8 mouse cellular contexts compared by ENCODE assay signal in the genomic region with DNA sequence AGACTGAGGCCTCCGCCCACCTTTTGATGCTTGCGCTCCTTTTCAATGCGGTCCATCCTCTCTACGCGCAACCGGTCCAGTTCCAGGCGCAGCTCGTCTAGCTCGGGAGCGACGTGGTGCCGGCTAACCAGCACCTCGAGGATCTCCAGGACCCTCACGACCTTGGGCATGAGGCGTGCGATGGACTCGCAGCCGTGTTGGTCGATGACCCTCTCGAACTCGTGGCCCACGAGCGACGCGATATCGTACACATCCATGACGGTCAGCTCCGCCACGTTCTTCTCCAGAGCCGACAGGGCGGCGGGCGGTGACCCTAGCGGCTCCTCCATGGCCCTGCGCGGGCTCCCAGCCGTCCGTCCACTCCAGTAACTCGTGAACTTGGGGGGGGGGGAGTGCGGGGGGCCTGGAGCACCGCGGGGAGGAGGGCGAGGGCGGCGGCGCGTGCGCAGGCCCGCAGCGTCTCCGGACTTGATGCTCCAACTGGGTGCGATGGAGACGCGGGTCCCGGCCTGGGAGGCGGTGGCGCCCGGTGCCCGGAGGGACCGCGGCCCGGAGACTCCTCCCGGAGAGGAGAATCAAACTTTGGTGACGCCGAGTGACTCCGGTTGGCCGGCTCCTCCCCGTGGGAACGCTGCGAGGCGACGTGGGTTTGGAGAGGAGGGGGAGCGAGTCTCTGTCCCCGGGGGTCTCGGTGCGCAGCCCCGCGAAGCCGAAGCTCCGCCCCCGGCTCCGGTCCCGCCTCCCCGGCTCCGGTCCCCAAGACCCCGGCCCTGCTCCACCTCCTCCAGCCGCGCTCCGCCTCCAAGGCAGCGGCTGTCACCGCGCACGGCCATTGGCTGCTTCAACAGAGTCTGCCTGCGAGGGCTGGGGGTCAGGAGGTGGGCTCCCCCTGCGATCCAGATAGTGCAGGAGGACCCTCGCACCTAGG. TPM values are rescaled to one million over a fixed set of nuclear protein-coding genes. Genes with fewer than 3 reads are reported as not detected.
A peak's percentile ranks its signal among the peaks of the same experiment; 100 is the strongest.
DNase-seq lines count a peak whose midpoint lies in the region; ATAC-seq lines count a peak whose summit lies in the region.

TSS of gene Rilpl1 (minus strand) at position 737 of the 928 bp plus-strand sequence.

- peak; percentile 49 to 55 for DNase-seq in B cell, adult 2 months
- peak; percentile 89 to 94 for DNase-seq in adrenal gland, postnatal 36 days
- peak; percentile 88 for DNase-seq in neural tube, embryonic 10.5 days (ENCODE audit: extremely low spot score, low spot score)
- peak; percentile 88 for DNase-seq in testis, postnatal 10 days (ENCODE audit: low spot score)

- no peaks in the 10 kb centered on the region for H3K36me3 ChIP-seq in embryonic facial prominence, embryonic 15.5 days
- H3K36me3 ChIP-seq in heart, embryonic 12.5 days = peaks cover 8% of the 10 kb centered on the region; the same call in 1 of the 2 replicates
- no peaks in the 10 kb centered on the region for H3K36me3 ChIP-seq in kidney, embryonic 16.5 days (ENCODE audit: insufficient read depth, low read length)
- H3K36me3 ChIP-seq in liver, embryonic 12.5 days = no peaks in the 10 kb centered on the region

- peak within 1 kb of the TSS; percentile 80 for H3K4me2 ChIP-seq in embryonic facial prominence, embryonic 15.5 days (replicated peaks)
- peak within 1 kb of the TSS; percentile 94 for H3K4me2 ChIP-seq in heart, embryonic 12.5 days
- H3K4me2 ChIP-seq in kidney, embryonic 16.5 days (replicated peaks; ENCODE audit: low read depth, low read length) = peak within 1 kb of the TSS; percentile 69
- peak within 1 kb of the TSS; percentile 90 for H3K4me2 ChIP-seq in liver, embryonic 12.5 days

- H3K9me3 ChIP-seq in embryonic facial prominence, embryonic 15.5 days (replicated peaks) = no peaks in the 10 kb centered on the region
- H3K9me3 ChIP-seq in heart, embryonic 12.5 days (replicated peaks) = no peaks in the 10 kb centered on the region
- H3K9me3 ChIP-seq in kidney, embryonic 16.5 days (ENCODE audit: low read length) = no peaks in the 10 kb centered on the region
- no peaks in the 10 kb centered on the region for H3K9me3 ChIP-seq in liver, embryonic 12.5 days (replicated peaks)

- peak within 1 kb of the TSS; percentile 58 for H3K9ac ChIP-seq in embryonic facial prominence, embryonic 15.5 days
- peak within 1 kb of the TSS; percentile 90 for H3K9ac ChIP-seq in heart, embryonic 12.5 days
- H3K9ac ChIP-seq in kidney, embryonic 16.5 days (replicated peaks; ENCODE audit: low read length) = peak within 1 kb of the TSS; percentile 76
- H3K9ac ChIP-seq in liver, embryonic 12.5 days = peak within 1 kb of the TSS; percentile 65

- peaks cover 37% of the 10 kb centered on the region for H3K4me1 ChIP-seq in embryonic facial prominence, embryonic 15.5 days
- peaks cover 39% of the 10 kb centered on the region for H3K4me1 ChIP-seq in heart, embryonic 12.5 days (replicated peaks)
- H3K4me1 ChIP-seq in kidney, embryonic 16.5 days (ENCODE audit: insufficient read depth, low read length) = peaks cover 43% of the 10 kb centered on the region
- H3K4me1 ChIP-seq in liver, embryonic 12.5 days = peaks cover 54% of the 10 kb centered on the region

- H3K27ac ChIP-seq in embryonic facial prominence, embryonic 15.5 days (replicated peaks) = peak within 1 kb of the TSS; percentile 86
- H3K27ac ChIP-seq in heart, embryonic 12.5 days (ENCODE audit: poor library complexity, severe bottlenecking) = peak within 1 kb of the TSS; percentile 89
- H3K27ac ChIP-seq in kidney, embryonic 16.5 days (ENCODE audit: low read length) = peak within 1 kb of the TSS; percentile 80
- peak within 1 kb of the TSS; percentile 52 for H3K27ac ChIP-seq in liver, embryonic 12.5 days

- ATAC-seq in embryonic facial prominence, embryonic 15.5 days (ENCODE audit: insufficient number of reproducible peaks, low FRiP score, low TSS enrichment, low read depth) = peak; percentile 92
- ATAC-seq in heart, embryonic 12.5 days (ENCODE audit: insufficient number of reproducible peaks, low FRiP score) = peak; percentile 86
- peak; percentile 88 for ATAC-seq in kidney, embryonic 16.5 days (ENCODE audit: low FRiP score, low TSS enrichment)
- ATAC-seq in liver, embryonic 12.5 days = peak; percentile 55

- under 1% methylated on average over 89 of the region's 96 CpGs for WGBS in embryonic facial prominence, embryonic 15.5 days
- WGBS in heart, embryonic 12.5 days = under 1% methylated on average over 92 of the region's 96 CpGs
- under 1% methylated on average over 75 of the region's 96 CpGs for WGBS in kidney, embryonic 16.5 days
- WGBS in liver, embryonic 12.5 days (ENCODE audit: insufficient replicate concordance) = 1% methylated on average over 89 of the region's 96 CpGs

- H3K27me3 ChIP-seq in embryonic facial prominence, embryonic 15.5 days = no peaks in the 10 kb centered on the region
- H3K27me3 ChIP-seq in heart, embryonic 12.5 days (replicated peaks) = no peaks in the 10 kb centered on the region
- H3K27me3 ChIP-seq in kidney, embryonic 16.5 days (ENCODE audit: insufficient read depth, low read length) = no peaks in the 10 kb centered on the region
- H3K27me3 ChIP-seq in liver, embryonic 12.5 days (replicated peaks) = peaks cover 58% of the 10 kb centered on the region

- H3K4me3 ChIP-seq in embryonic facial prominence, embryonic 15.5 days (replicated peaks) = peak within 1 kb of the TSS; percentile 86
- peak within 1 kb of the TSS; percentile 88 for H3K4me3 ChIP-seq in heart, embryonic 12.5 days
- peak within 1 kb of the TSS; percentile 78 for H3K4me3 ChIP-seq in kidney, embryonic 16.5 days (ENCODE audit: low read length)
- peak within 1 kb of the TSS; percentile 66 for H3K4me3 ChIP-seq in liver, embryonic 12.5 days

RNA-seq across cellular contexts. Expression of gene Rilpl1, which starts in this region (rescaled TPM):
- total RNA-seq in adrenal gland, postnatal 36 days (2021) = 10 to 100 TPM; 16.2 to 17.4 TPM
- 23.2 and 25.1 TPM in 2 replicates for polyA plus RNA-seq in embryonic facial prominence, embryonic 15.5 days (2015; fragmentation: Nextera tagmentation; extraction: Ambion mirVana)
- 27.6 and 29.8 TPM in 2 replicates for polyA plus RNA-seq in heart, embryonic 12.5 days (2016; fragmentation: Nextera tagmentation; extraction: Ambion mirVana)
- 21.7 and 21.9 TPM in 2 replicates for polyA plus RNA-seq in kidney, embryonic 16.5 days (2015; fragmentation: Nextera tagmentation; extraction: Ambion mirVana)
- 4.5 and 4.9 TPM in 2 replicates for polyA plus RNA-seq in liver, embryonic 12.5 days (2016; fragmentation: Nextera tagmentation; extraction: Ambion mirVana)

Comparison
In these comparisons a context has a peak if more than half of its experiments do, and no peak if none do; other contexts are left out.
1. Peak in every context shown above with its lines: DNase-seq, ATAC-seq, H3K4me3 ChIP-seq and H3K27ac ChIP-seq.